Mouse (Mus musculus) subcutaneous adipose tissue, adult 2 months (tissue): Measurements from ENCODE around the gene Ptges. TPM values are rescaled to one million over a fixed set of nuclear protein-coding genes. Genes with fewer than 3 reads are reported as not detected.

Experiments
- polyA plus RNA-seq: library from polyadenylated mRNA; depleted of rRNA; stranded (reverse); fragments of >200 nt; gene quantifications from 2 replicates; pipeline ENCODE4 v1.2.3, GENCODE M21; 2012; ENCODE audit warnings: low replicate concordance; rRNA removed

Ptges gene
- 138 and 230 TPM in 2 replicates for polyA plus RNA-seq

DNA sequence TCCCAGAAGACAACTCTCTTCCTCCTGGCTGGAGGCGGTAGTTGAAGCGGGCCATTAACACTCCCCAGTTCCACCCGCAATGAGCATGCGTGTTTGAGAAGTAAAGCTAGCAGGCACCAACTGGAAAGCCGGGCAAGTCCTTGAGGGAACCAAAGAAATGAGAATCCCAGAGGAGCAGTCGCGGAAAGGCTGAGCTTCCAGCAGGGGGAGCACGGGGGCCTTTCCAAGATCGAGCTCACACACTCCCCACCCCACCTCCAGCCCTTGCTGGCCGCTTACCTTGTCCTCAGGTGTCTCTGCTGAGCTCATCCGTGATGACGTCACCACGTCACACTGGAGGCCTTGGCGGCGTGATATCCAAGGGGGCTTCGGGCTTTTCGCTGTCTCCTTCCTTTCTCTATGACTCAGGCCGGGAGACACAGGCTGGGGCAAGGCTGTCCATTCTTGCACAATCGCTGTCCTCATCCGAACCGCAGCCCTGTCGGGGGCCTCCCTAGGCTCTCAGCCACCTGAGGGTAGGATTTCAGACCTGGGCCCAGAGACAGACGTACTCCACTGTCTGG lies at the start of gene Ptges:
Ptges (minus strand) TSS at position 381 of the 563 bp plus-strand sequence.

DNA sequence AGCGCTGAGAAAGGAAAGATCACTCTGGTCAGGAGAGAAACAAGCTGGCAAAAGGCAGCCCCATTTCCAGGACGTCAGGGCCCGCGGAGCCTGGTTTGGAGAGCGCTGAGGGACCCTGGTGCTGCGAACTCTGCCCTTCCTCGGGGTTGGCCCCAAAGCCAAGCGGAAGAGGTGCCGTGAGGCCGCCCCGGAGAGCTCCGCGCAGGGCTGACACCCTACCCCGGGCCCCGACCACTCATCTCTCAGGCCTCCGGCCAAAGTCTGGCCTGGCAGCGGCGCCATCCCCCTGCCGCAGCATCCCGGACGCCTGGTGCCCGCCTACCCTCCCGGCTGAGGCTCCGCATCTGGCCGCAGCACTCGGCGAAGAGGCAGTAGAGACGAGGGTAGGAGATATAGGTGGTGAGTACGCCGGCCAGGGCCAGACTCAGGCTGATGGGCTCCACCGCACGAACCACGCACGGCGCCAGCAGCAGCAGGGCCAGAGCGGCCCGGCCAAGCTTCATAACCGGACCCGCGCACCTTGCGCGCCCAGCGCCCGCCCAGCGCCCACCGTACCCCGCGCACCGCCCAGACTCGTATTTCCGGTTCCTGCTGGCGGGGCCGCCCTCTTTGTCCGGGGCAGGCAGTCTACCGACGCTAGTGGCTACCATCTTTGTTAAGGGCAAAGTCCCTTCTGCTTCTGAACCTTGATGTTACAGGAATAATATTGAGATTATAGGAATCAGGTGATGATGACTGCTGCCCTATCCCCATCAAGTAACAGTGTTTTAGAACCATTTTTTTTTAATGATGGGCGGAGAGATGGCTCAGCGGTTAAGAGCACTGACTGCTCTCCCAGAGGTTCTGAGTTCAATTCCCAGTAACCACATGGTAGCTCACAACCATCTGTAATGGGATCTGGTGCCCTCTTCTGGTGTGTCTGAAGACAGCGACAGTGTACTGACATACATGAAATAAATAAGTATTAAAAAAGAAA lies 38.0 kb upstream of the Ptges start, which contains the start of gene Tor1a:
Tor1a (minus strand) TSS at position 582 of the 976 bp plus-strand sequence.

DNA sequence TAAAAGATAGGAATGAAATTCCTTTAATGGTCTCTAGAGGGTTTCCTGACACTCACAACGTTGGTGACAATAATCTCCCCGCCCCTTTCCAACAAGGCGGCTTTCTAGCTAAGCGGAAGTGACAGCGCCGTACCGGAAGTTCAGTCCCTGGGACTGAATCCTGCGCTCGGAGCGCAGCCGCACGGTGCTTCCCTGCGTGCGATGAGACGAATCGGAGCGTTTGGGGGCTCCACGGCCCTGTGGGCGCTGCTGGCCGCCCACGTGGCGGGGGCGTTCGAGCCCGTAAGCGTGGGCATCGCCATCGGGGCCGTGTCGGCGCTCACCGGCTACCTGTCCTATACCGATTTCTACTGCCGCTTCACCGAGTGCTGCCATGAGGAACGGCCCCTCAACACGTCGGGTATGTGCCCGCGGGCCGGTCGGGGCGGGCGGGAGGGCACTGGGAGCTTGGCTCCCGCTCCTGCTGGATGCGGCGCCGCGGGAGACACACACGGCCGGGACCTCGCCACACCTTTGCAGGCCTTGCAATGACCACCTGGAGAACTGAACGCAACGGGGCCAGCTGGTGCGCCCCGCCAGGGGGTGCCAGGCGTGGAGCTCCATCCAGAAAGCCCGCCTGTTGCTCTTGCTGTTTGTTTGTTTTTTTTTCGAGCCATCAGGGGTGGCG lies 23.3 kb upstream of the Ptges start, which contains the start of gene Tor1b:
Tor1b (plus strand) TSS at position 136 of the 667 bp plus-strand sequence.

Other genes starting within 250 kb of the Ptges start
- 1.8 and 6.4 TPM in 2 replicates for gene 1700001O22Rik, start 126.2 kb downstream of the Ptges start, polyA plus RNA-seq
- gene Ntmt1, start 122.0 kb downstream of the Ptges start, polyA plus RNA-seq = 32.1 and 56.1 TPM in 2 replicates
- 40.0 and 52.4 TPM in 2 replicates for gene Asb6, start 99.5 kb downstream of the Ptges start, polyA plus RNA-seq
- gene Prrx2, start 94.9 kb downstream of the Ptges start, polyA plus RNA-seq = 16.2 and 47.7 TPM in 2 replicates
- gene Tor1b, start 23.1 kb upstream of the Ptges start, polyA plus RNA-seq = 31.9 and 50.1 TPM in 2 replicates
- 45.7 and 50.5 TPM in 2 replicates for gene Tor1a, start 38.1 kb upstream of the Ptges start, polyA plus RNA-seq
- gene BC005624, start 52.3 kb upstream of the Ptges start, polyA plus RNA-seq = 22.8 and 27.0 TPM in 2 replicates
- 14.3 and 18.9 TPM in 2 replicates for gene Usp20, start 52.4 kb upstream of the Ptges start, polyA plus RNA-seq
- 34.5 and 84.7 TPM in 2 replicates for gene Fnbp1, start 212.1 kb upstream of the Ptges start, polyA plus RNA-seq
- 28.3 and 35.1 TPM in 2 replicates for gene Gpr107, start 222.5 kb upstream of the Ptges start, polyA plus RNA-seq